Mouse (Mus musculus) ES-E14 (cell line): ENCODE results near the gene Rabgap1l. TPM values are rescaled to one million over a fixed set of nuclear protein-coding genes. Genes with fewer than 3 reads are reported as not detected.
A peak's percentile ranks its signal among the peaks of the same experiment; 100 is the strongest.

ENCODE experiments used
- DNase-seq: peaks from one replicate; pipeline ENCODE4 v3.0.0-alpha.2; 2013; ENCODE audit warnings: low read depth, low spot score
- H3K27ac ChIP-seq: 2 replicates; pipeline ENCODE4 v1.5.1; 2012; ENCODE audit warnings: low read depth, mild to moderate bottlenecking, low read length, moderate library complexity, mixed read lengths; ENCODE audit not compliant: poor library complexity, insufficient read depth, severe bottlenecking
- H3K36me3 ChIP-seq: 2 replicates; pipeline ENCODE4 v1.6.1; 2012; ENCODE audit warnings: mild to moderate bottlenecking, low read length, moderate library complexity, mixed read lengths; ENCODE audit not compliant: control insufficient read depth, poor library complexity, insufficient read depth, severe bottlenecking
- H3K4me1 ChIP-seq, 2 experiments: fragments of 150-350 bp in 1 of 2; sonication (generic) in 1 of 2; 2 replicates each; pipeline ENCODE4 v1.6.1; 2012; ENCODE audit warnings: low read length in 2 of 2, mild to moderate bottlenecking in 1 of 2, mixed read lengths in 1 of 2; ENCODE audit not compliant: control insufficient read depth in 2 of 2, insufficient read depth in 2 of 2, poor library complexity in 1 of 2
- H3K4me3 ChIP-seq, 2 experiments: fragments of 150-350 bp in 1 of 2; sonication (generic) in 1 of 2; 2 replicates each; pipeline ENCODE4 v1.5.1; 2012; ENCODE audit warnings: low read length in 2 of 2, low read depth in 1 of 2, mild to moderate bottlenecking in 1 of 2, mixed read lengths in 1 of 2; ENCODE audit not compliant: insufficient read depth in 1 of 2, poor library complexity in 1 of 2, severe bottlenecking in 1 of 2
- H3K9ac ChIP-seq: 2 replicates; pipeline ENCODE4 v1.6.1; 2012; ENCODE audit warnings: low read depth, mild to moderate bottlenecking, low read length, mixed read lengths; ENCODE audit not compliant: poor library complexity, insufficient read depth, severe bottlenecking
- H3K9me3 ChIP-seq: fragments of 150-350 bp; sonication (generic); 2 replicates; pipeline ENCODE4 v1.6.1; 2012; ENCODE audit warnings: low read depth, mild to moderate bottlenecking, low read length; ENCODE audit not compliant: control insufficient read depth, insufficient read depth
- CHD2 ChIP-seq: IDR thresholded peaks from 2 replicates; pipeline ENCODE4 v1.6.1; 2014; ENCODE audit warnings: mild to moderate bottlenecking, low read depth, low read length, inconsistent platforms
- HCFC1 ChIP-seq: IDR thresholded peaks from 2 replicates; pipeline ENCODE4 v1.6.1; 2012; ENCODE audit warnings: low read length, inconsistent platforms, borderline replicate concordance; ENCODE audit not compliant: insufficient read depth
- MAFK ChIP-seq: IDR thresholded peaks from 2 replicates; pipeline ENCODE4 v1.6.1; 2014; ENCODE audit warnings: mild to moderate bottlenecking, low read depth, low read length, inconsistent platforms; ENCODE audit not compliant: insufficient read depth
- ZC3H11A ChIP-seq: IDR thresholded peaks from 2 replicates; pipeline ENCODE4 v1.6.1; 2012; ENCODE audit warnings: low read depth, mild to moderate bottlenecking, inconsistent platforms, low read length, borderline replicate concordance
- ZNF384 ChIP-seq: IDR thresholded peaks from 2 replicates; pipeline ENCODE4 v1.6.1; 2012; ENCODE audit warnings: low read depth, low read length, inconsistent platforms
- in situ Hi-C, 2 experiments: fragments of 600-800 bp; cut with MboI; formaldehyde crosslinking; loops; one replicate each; pipeline ENCODE4 v1.15.1; 2025; ENCODE audit warnings: low sequenced_read_pairs in 2 of 2, inconsistent platforms in 1 of 2; ENCODE audit not compliant: unreplicated experiment in 2 of 2
- total RNA-seq: library from RNA; depleted of rRNA; stranded (reverse); fragments of 300-350 nt; gene quantifications from 2 replicates; pipeline ENCODE4 v1.2.3, GENCODE M21; 2012

Rabgap1l gene
- total RNA-seq, 1 experiment = 10.3 TPM

GRCm38 (mm10) chr1:160238852-160239443, 554.1 kb downstream of the Rabgap1l start:
- in situ Hi-C loops = no loop called here
- no peak overlapping the region for H3K27ac ChIP-seq
- H3K9ac ChIP-seq = no peak overlapping the region
- H3K4me3 ChIP-seq = no peak overlapping the region
- no peak for TF ChIP-seq ZNF384
- TF ChIP-seq ZC3H11A = no peak
- TF ChIP-seq HCFC1 = no peak
- no peak for TF ChIP-seq CHD2
- TF ChIP-seq MAFK = no peak
- no peak for DNase-seq
- H3K4me1 ChIP-seq = no peaks in the 10 kb centered on the region; a peak in 1 of 4 replicates
- no peaks in the 10 kb centered on the region for H3K36me3 ChIP-seq
- H3K9me3 ChIP-seq = no peaks in the 10 kb centered on the region

GRCm38 (mm10) chr1:160237981-160238380, 555.0 kb downstream of the Rabgap1l start:
- DNase-seq = no peak
- no peak overlapping the region for H3K27ac ChIP-seq
- H3K4me1 ChIP-seq = no peaks in the 10 kb centered on the region; a peak in 1 of 4 replicates
- no peak overlapping the region for H3K9ac ChIP-seq
- no peaks in the 10 kb centered on the region for H3K9me3 ChIP-seq
- in situ Hi-C loops = no loop called here
- TF ChIP-seq ZC3H11A (no peak), HCFC1 (no peak), MAFK (no peak), ZNF384 (no peak), CHD2 (no peak)
- H3K4me3 ChIP-seq = no peak overlapping the region
- H3K36me3 ChIP-seq = no peaks in the 10 kb centered on the region

- Histone ChIP-seq H3K27ac (no peak overlapping the region), H3K9me3 (no peaks in the 10 kb centered on the region), H3K36me3 (no peaks in the 10 kb centered on the region), H3K9ac (no peak overlapping the region), H3K4me1 (no peaks in the 10 kb centered on the region), H3K4me3 (no peak overlapping the region)
- DNase-seq = no peak
- TF ChIP-seq ZNF384 (no peak), HCFC1 (no peak), ZC3H11A (no peak), MAFK (no peak), CHD2 (no peak)
- in situ Hi-C loops = no loop called here
Measured at GRCm38 (mm10) chr1:160233921-160234320, 559.1 kb downstream of the Rabgap1l start.

GRCm38 (mm10) chr1:160232113-160232512, 560.9 kb downstream of the Rabgap1l start:
- H3K27ac ChIP-seq = no peak overlapping the region
- no peak overlapping the region for H3K9ac ChIP-seq
- H3K4me1 ChIP-seq = no peaks in the 10 kb centered on the region
- H3K9me3 ChIP-seq = no peaks in the 10 kb centered on the region
- no peak for TF ChIP-seq ZNF384
- H3K4me3 ChIP-seq = no peak overlapping the region
- in situ Hi-C loops = no loop called here
- H3K36me3 ChIP-seq = no peaks in the 10 kb centered on the region
- DNase-seq = no peak

GRCm38 (mm10) chr1:160231013-160231412, 562.0 kb downstream of the Rabgap1l start:
- Histone ChIP-seq H3K36me3 (no peaks in the 10 kb centered on the region), H3K27ac (no peak overlapping the region), H3K9me3 (no peaks in the 10 kb centered on the region), H3K9ac (no peak overlapping the region), H3K4me3 (no peak overlapping the region), H3K4me1 (no peaks in the 10 kb centered on the region)
- DNase-seq = no peak
- in situ Hi-C loops = no loop called here
- TF ChIP-seq ZC3H11A (0 out of 2 replicates have a peak, but pooled peaks have one; percentile 17), CHD2 (no peak)
